Mouse (Mus musculus) embryo, embryonic 10 days (tissue): ENCODE measurements around the gene Exosc1.

Source experiments
- DNase-seq: peaks from one replicate; pipeline ENCODE4 v3.0.0-alpha.2; 2015; ENCODE audit warnings: low spot score

Exosc1 gene

GRCm38 (mm10) chr19:41913774-41914591 is 19.2 kb downstream of the Exosc1 start:
- DNase-seq: no peak

GRCm38 (mm10) chr19:41912121-41913080 is 20.8 kb downstream of the Exosc1 start:
- peak; percentile 39 for DNase-seq

- peak; percentile 100 for DNase-seq
Observed at GRCm38 (mm10) chr19:41911178-41912073, 21.8 kb downstream of the Exosc1 start, which contains the start of gene Pgam1. Pgam1 (plus strand) TSS chr19:41911923.

GRCm38 (mm10) chr19:41910396-41910795 is 22.8 kb downstream of the Exosc1 start:
- DNase-seq: no peak

- DNase-seq: no peak
Observed at GRCm38 (mm10) chr19:41908736-41909135, 24.5 kb downstream of the Exosc1 start.

- DNase-seq: no peak
Observed at GRCm38 (mm10) chr19:41907079-41907760, 26.0 kb downstream of the Exosc1 start.

GRCm38 (mm10) chr19:41906311-41907078 is 26.7 kb downstream of the Exosc1 start:
- no peak for DNase-seq

- no peak for DNase-seq
Observed at GRCm38 (mm10) chr19:41905246-41905645, 28.0 kb downstream of the Exosc1 start.

GRCm38 (mm10) chr19:41902848-41903593 is 30.2 kb downstream of the Exosc1 start:
- DNase-seq: no peak

GRCm38 (mm10) chr19:41901696-41902095 is 31.5 kb downstream of the Exosc1 start:
- DNase-seq: no peak

GRCm38 (mm10) chr19:41900495-41901090 is 32.6 kb downstream of the Exosc1 start:
- no peak for DNase-seq

GRCm38 (mm10) chr19:41898860-41899259 is 34.4 kb downstream of the Exosc1 start:
- peak; percentile 77 for DNase-seq

GRCm38 (mm10) chr19:41896319-41896711 is 36.9 kb downstream of the Exosc1 start:
- DNase-seq: no peak

GRCm38 (mm10) chr19:41895460-41896318 is 37.5 kb downstream of the Exosc1 start, which contains the start of gene Rrp12:
Rrp12 (minus strand) TSS chr19:41896173.
- peak; percentile 96 for DNase-seq

GRCm38 (mm10) chr19:41894959-41895358 is 38.3 kb downstream of the Exosc1 start:
- DNase-seq: no peak

GRCm38 (mm10) chr19:41888191-41888590 is 45.0 kb downstream of the Exosc1 start:
- no peak for DNase-seq

- no peak for DNase-seq
Observed at GRCm38 (mm10) chr19:41883882-41884281, 49.3 kb downstream of the Exosc1 start.

- DNase-seq: no peak
Observed at GRCm38 (mm10) chr19:41881842-41882241, 51.4 kb downstream of the Exosc1 start.
